Mouse (Mus musculus) MN1 (cell line): ENCODE results near the gene Mettl11b.

Source experiments
- DNase-seq: peaks from one replicate; pipeline ENCODE4 v3.0.0-alpha.2; 2016; ENCODE audit warnings: low spot score

Gene Mettl11b

GRCm38 (mm10) chr1:163656432-163656831 lies 68.6 kb downstream of the Mettl11b start:
- DNase-seq: no peak
